Mouse (Mus musculus): ENCODE data around the gene Arhgef3.

Arhgef3 gene

DNA sequence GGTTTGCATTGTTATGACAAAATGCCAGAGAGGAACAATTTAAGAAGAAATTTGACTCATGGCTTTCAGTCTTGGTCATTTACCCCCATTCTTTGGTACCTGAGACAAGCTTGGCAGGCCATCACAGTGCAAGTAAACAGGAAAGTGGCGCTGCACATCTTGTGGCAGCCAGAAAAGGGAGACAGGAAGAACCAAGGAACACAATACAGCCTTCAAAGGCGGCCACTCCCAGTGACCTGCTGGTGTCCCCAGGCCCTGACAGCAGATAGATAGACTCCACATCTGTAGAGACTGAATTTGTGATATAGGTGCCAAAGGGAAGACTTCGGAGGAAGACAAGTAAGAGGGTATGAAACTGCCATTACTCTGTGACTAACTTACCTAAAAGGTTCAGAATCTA is 293.5 kb downstream of the Arhgef3 start:
- no peak for DNase-seq (ENCODE audit: extremely low read depth, low read depth)

- DNase-seq (ENCODE audit: extremely low read depth, low read depth): no peak
These were observed 295.0 kb downstream of the Arhgef3 start for GRCm38 (mm10) chr14:27409662-27410061.

- no peak for DNase-seq (ENCODE audit: extremely low read depth, low read depth)
These were observed 296.8 kb downstream of the Arhgef3 start for GRCm38 (mm10) chr14:27411492-27411891.

- no peak for DNase-seq (ENCODE audit: extremely low read depth, low read depth)
These were observed 298.0 kb downstream of the Arhgef3 start for GRCm38 (mm10) chr14:27412699-27413098.

- DNase-seq (ENCODE audit: extremely low read depth, low read depth): peak; percentile 56
These were observed 299.3 kb downstream of the Arhgef3 start for GRCm38 (mm10) chr14:27413961-27414360.

GRCm38 (mm10) chr14:27420816-27421215 is 306.1 kb downstream of the Arhgef3 start:
- no peak for DNase-seq (ENCODE audit: extremely low read depth, low read depth)

DNA sequence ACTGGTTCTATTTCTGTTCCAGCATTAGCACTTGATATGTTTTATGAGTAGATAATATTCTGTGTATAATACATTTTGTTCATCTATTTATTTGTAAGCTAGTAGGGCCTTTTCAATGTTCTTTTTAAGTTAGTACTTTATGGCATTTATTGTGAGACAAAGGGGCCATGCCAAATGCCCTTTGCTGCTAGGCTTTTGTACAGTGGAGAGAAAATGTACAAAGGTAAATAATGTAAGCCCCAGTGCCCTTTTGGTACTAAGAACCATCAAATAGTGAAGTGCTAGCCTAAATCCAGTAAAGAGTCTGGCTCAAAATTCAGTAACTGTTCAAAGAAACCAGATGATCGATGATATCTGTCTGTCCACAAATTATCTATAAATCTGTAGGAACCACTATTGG is 307.6 kb downstream of the Arhgef3 start:
- DNase-seq (ENCODE audit: extremely low read depth, low read depth): no peak

GRCm38 (mm10) chr14:27428573-27428972 is 313.9 kb downstream of the Arhgef3 start, which contains the start of gene Fam208a:
TSS of gene Fam208a (plus strand) at chr14:27428834.
- peak; percentile 70 for DNase-seq (ENCODE audit: extremely low read depth, low read depth)

- peak; percentile 77 for DNase-seq (ENCODE audit: extremely low read depth, low read depth)
These were observed 314.4 kb downstream of the Arhgef3 start for GRCm38 (mm10) chr14:27428973-27429711.

DNA sequence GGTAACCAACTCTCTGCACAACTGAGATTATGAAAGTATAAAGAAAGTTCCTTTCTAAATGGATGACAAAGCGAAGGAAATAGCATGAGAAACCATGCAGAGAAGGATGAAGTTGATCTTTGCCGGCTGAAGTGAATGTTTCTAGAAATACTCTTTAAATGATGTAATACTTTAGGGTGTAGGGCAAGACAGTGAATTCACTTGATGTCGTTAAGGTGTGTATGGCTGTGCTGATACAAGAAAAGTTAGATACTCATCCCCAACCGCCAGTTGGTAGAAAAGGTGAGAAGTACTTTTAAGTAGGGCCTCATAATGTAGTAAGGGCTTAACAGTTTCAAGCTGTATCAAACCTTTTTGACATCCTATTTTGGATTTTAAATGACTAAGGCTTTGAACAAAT is 315.6 kb downstream of the Arhgef3 start:
- no peak for DNase-seq (ENCODE audit: extremely low read depth, low read depth)

DNA sequence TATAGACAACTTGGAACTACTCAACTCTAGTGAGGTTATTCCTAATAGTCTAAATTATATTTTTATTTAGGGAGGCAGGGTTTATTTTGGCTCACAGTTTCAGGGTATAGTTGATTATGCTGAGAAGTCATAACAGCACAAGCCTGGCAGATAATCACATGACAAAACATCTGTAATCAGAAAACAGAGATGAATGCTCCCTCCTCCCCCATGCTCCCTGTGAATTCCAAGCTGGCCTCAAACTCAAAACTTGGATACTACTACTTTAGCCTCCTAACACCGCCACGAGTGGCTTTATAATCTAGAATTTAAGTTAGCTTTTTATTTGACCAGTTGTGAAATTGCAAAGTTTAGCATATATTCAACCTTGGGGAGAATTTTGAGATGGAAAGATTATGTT is 317.4 kb downstream of the Arhgef3 start:
- no peak for DNase-seq (ENCODE audit: extremely low read depth, low read depth)

DNA sequence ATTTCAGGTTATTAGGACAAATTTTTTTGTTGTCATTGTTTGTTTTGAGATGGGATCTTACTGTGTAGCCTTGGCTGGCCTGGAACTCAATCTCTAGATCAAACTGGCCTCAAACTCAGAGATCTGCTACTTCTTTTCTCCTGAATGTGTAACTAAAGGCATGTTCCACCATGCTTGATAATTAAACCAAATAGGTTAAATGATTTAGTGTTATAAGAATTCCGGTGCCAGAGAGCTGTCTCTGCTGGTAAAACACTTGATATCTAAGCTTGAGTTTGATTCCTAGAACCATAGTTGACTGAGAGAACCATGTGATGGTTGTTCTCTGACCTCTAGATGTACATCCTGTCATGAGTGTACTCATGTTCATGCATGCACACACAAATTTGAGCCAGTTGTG is 321.4 kb downstream of the Arhgef3 start:
- DNase-seq (ENCODE audit: extremely low read depth, low read depth): no peak

- DNase-seq (ENCODE audit: extremely low read depth, low read depth): no peak
These were observed 322.1 kb downstream of the Arhgef3 start for GRCm38 (mm10) chr14:27436826-27437225.

DNA sequence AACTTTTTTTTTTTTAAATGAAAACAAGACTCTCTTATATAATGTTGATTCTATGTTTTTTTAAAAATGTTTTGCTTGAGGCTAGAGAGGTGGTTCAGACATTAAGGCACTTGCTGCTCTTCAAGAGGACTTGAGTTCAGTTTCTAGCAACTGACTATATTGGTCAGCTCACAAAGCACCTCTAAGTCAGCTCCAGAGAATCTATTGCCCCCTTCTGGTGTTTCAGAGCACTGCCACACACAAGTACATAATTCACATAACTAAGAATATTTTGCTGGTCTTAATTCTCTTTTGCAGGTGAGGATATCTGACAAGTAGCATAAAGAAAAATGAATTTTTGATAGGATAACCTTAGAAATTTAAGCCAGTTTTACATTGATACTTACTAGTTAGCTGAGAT is 326.2 kb downstream of the Arhgef3 start:
- DNase-seq (ENCODE audit: extremely low read depth, low read depth): peak; percentile 41

- no peak for DNase-seq (ENCODE audit: extremely low read depth, low read depth)
These were observed 330.2 kb downstream of the Arhgef3 start for GRCm38 (mm10) chr14:27444851-27445281.

DNA sequence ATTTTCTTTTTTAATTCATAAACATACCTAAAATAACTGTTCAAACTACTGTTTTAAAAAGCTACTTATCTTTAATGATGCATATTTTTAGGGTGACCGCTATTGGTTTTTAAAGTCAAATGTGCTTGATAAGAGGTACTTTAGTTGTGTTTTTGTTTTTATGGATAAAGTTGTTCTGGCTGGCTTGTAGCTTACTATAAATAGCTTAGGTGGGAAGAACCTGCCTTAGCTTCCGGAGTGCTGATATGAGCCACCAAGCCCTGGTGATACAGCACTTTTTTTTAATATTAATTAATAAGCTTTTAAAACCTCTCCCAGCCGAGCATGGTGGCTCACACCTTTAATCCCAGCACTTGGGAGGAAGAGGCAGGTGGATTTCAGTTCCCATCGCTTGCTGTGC is 332.3 kb downstream of the Arhgef3 start:
- DNase-seq (ENCODE audit: extremely low read depth, low read depth): no peak

All from MEL-GATA-1-ER (cell line).